Mouse (Mus musculus) bone marrow, adult 2 months (tissue): Measurements from ENCODE around the gene Cxcr2.

Experiments
- CTCF ChIP-seq: fragments of 200-500 bp; IDR thresholded peaks from 2 replicates; pipeline ENCODE4 v1.5.1; 2011; ENCODE audit warnings: low read length, control low read depth; ENCODE audit not compliant: control insufficient read depth, insufficient read depth
- POLR2A ChIP-seq: fragments of 200-500 bp; IDR thresholded peaks from 2 replicates; pipeline ENCODE4 v1.6.1; 2011; ENCODE audit warnings: low read depth, mild to moderate bottlenecking, control low read depth, low read length, borderline replicate concordance; ENCODE audit not compliant: control insufficient read depth

DNA sequence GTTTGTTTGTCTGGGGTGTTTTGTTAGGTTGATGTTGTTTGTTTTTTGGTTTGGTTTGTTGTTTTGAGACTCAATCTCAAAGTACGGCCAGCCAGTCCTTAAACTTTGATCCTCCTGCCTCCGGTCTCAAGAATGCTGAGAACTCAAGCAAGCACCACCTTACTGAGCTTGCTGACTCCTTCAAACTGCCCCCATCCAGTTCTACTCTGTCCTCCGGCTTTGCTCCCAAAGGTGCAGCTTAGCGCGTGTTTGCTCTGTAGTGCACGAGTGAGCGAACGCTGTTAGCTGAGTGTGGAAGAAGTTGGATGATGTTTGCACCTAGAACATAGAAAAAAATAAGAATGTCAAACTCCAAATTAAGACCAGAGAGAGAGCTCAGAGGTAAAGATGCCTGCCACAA, 55.2 kb downstream of the Cxcr2 start:
- TF ChIP-seq POLR2A (no peak), CTCF (no peak)
